Mouse (Mus musculus): ENCODE results near the gene 4930430F08Rik. TPM values are rescaled to one million over a fixed set of nuclear protein-coding genes. Genes with fewer than 3 reads are reported as not detected.

The 4930430F08Rik gene
- polyA plus RNA-seq (2015; fragmentation: Nextera tagmentation; extraction: Ambion mirVana), result 13.7 and 14.3 TPM in 2 replicates

- ATAC-seq (ENCODE audit: low FRiP score, low read depth), result no peak
- Histone ChIP-seq H3K36me3 (no peaks in the 10 kb centered on the region), H3K27me3 (no peaks in the 10 kb centered on the region), H3K4me2 (peak within 1 kb of the TSS; percentile 61), H3K9me3 (no peaks in the 10 kb centered on the region), H3K4me3 (peak within 1 kb of the TSS; percentile 87), H3K27ac (replicated peaks) (no peak within 1 kb of the TSS), H3K9ac (peak within 1 kb of the TSS; percentile 85), H3K4me1 (replicated peaks) (peaks cover 10% of the 10 kb centered on the region)
- 72% methylated on average over 1 of the region's 1 CpGs for WGBS
Measured at GRCm38 (mm10) chr10:100590323-100590722, at the start of gene 4930430F08Rik, which contains the start of gene 1700017N19Rik. Gene 4930430F08Rik (minus strand): TSS chr10:100590423. Gene 1700017N19Rik (plus strand): TSS chr10:100590484.

GRCm38 (mm10) chr10:100629762-100630438, 39.7 kb upstream of the 4930430F08Rik start:
- peak overlapping the region; percentile 17; the same call in 1 of the 2 replicates for H3K4me3 ChIP-seq
- H3K27ac ChIP-seq (replicated peaks), result peak overlapping the region; percentile 76
- H3K36me3 ChIP-seq, result no peaks in the 10 kb centered on the region
- H3K27me3 ChIP-seq, result no peaks in the 10 kb centered on the region
- WGBS, result 24% methylated on average over 20 of the region's 20 CpGs
- ATAC-seq (ENCODE audit: low FRiP score, low read depth), result peak; percentile 71; the same call in 1 of the 2 replicates
- H3K9ac ChIP-seq, result peak overlapping the region; percentile 33; the same call in 1 of the 2 replicates
- H3K9me3 ChIP-seq, result no peaks in the 10 kb centered on the region
- H3K4me2 ChIP-seq, result peak overlapping the region; percentile 45
- H3K4me1 ChIP-seq (replicated peaks), result peaks cover 3% of the 10 kb centered on the region; the same call in 1 of the 2 replicates

- Histone ChIP-seq H3K36me3 (no peaks in the 10 kb centered on the region), H3K4me2 (no peak overlapping the region), H3K27me3 (no peaks in the 10 kb centered on the region), H3K27ac (replicated peaks) (no peak overlapping the region), H3K4me3 (no peak overlapping the region), H3K4me1 (replicated peaks) (no peaks in the 10 kb centered on the region), H3K9me3 (no peaks in the 10 kb centered on the region), H3K9ac (no peak overlapping the region)
- 89% methylated on average over 3 of the region's 3 CpGs for WGBS
- no peak for ATAC-seq (ENCODE audit: low FRiP score, low read depth)
Measured at GRCm38 (mm10) chr10:100622494-100622893, 32.3 kb upstream of the 4930430F08Rik start.

GRCm38 (mm10) chr10:100620040-100620439, 29.8 kb upstream of the 4930430F08Rik start:
- Histone ChIP-seq H3K4me2 (no peak overlapping the region), H3K36me3 (no peaks in the 10 kb centered on the region), H3K4me1 (replicated peaks) (no peaks in the 10 kb centered on the region), H3K9ac (no peak overlapping the region), H3K27me3 (no peaks in the 10 kb centered on the region), H3K27ac (replicated peaks) (no peak overlapping the region), H3K9me3 (no peaks in the 10 kb centered on the region), H3K4me3 (no peak overlapping the region)
- 97% methylated on average over 12 of the region's 12 CpGs for WGBS
- ATAC-seq (ENCODE audit: low FRiP score, low read depth), result no peak

- H3K4me1 ChIP-seq (replicated peaks), result no peaks in the 10 kb centered on the region
- no peak overlapping the region for H3K4me2 ChIP-seq
- ATAC-seq (ENCODE audit: low FRiP score, low read depth), result no peak
- H3K9me3 ChIP-seq, result no peaks in the 10 kb centered on the region
- H3K27me3 ChIP-seq, result no peaks in the 10 kb centered on the region
- no peaks in the 10 kb centered on the region for H3K36me3 ChIP-seq
- H3K4me3 ChIP-seq, result no peak overlapping the region
- 94% methylated on average over 7 of the region's 7 CpGs for WGBS
- no peak overlapping the region for H3K27ac ChIP-seq (replicated peaks)
- H3K9ac ChIP-seq, result no peak overlapping the region
Measured at GRCm38 (mm10) chr10:100619474-100619873, 29.3 kb upstream of the 4930430F08Rik start.

- WGBS, result 71% methylated on average over 6 of the region's 6 CpGs
- no peak overlapping the region for H3K9ac ChIP-seq
Measured at GRCm38 (mm10) chr10:100617233-100617903, 27.1 kb upstream of the 4930430F08Rik start.

GRCm38 (mm10) chr10:100604254-100604653, 14.0 kb upstream of the 4930430F08Rik start:
- Histone ChIP-seq H3K4me3 (no peak overlapping the region), H3K4me1 (replicated peaks) (no peaks in the 10 kb centered on the region), H3K4me2 (no peak overlapping the region), H3K27me3 (no peaks in the 10 kb centered on the region), H3K27ac (replicated peaks) (no peak overlapping the region), H3K9ac (no peak overlapping the region), H3K9me3 (no peaks in the 10 kb centered on the region), H3K36me3 (no peaks in the 10 kb centered on the region)
- peak; percentile 83; the same call in 1 of the 2 replicates for ATAC-seq (ENCODE audit: low FRiP score, low read depth)
- WGBS, result 70% methylated on average over 2 of the region's 2 CpGs

More at GRCm38 (mm10) chr10:100617233-100617903, 27.1 kb upstream of the 4930430F08Rik start:
- Histone ChIP-seq H3K27ac (replicated peaks) (no peak overlapping the region), H3K9me3 (no peaks in the 10 kb centered on the region), H3K27me3 (no peaks in the 10 kb centered on the region), H3K4me3 (no peak overlapping the region), H3K4me2 (no peak overlapping the region), H3K4me1 (replicated peaks) (no peaks in the 10 kb centered on the region), H3K36me3 (no peaks in the 10 kb centered on the region)
- ATAC-seq (ENCODE audit: low FRiP score, low read depth), result no peak

- Histone ChIP-seq H3K27ac (replicated peaks) (no peak overlapping the region), H3K9ac (no peak overlapping the region), H3K4me2 (no peak overlapping the region), H3K27me3 (no peaks in the 10 kb centered on the region), H3K4me1 (replicated peaks) (no peaks in the 10 kb centered on the region), H3K9me3 (no peaks in the 10 kb centered on the region), H3K4me3 (no peak overlapping the region), H3K36me3 (no peaks in the 10 kb centered on the region)
- WGBS, result 70% methylated on average over 9 of the region's 9 CpGs
- no peak for ATAC-seq (ENCODE audit: low FRiP score, low read depth)
Measured at GRCm38 (mm10) chr10:100603511-100603910, 13.3 kb upstream of the 4930430F08Rik start.

- Histone ChIP-seq H3K9ac (no peak overlapping the region), H3K4me3 (no peak overlapping the region), H3K36me3 (no peaks in the 10 kb centered on the region), H3K4me2 (no peak overlapping the region), H3K27me3 (no peaks in the 10 kb centered on the region), H3K4me1 (replicated peaks) (no peaks in the 10 kb centered on the region), H3K9me3 (no peaks in the 10 kb centered on the region), H3K27ac (replicated peaks) (no peak overlapping the region)
- 80% methylated on average over 3 of the region's 3 CpGs for WGBS
- ATAC-seq (ENCODE audit: low FRiP score, low read depth), result no peak
Measured at GRCm38 (mm10) chr10:100598339-100598738, 8.1 kb upstream of the 4930430F08Rik start.

- WGBS, result under 1% methylated on average over 31 of the region's 31 CpGs
- peak; percentile 98 for ATAC-seq (ENCODE audit: low FRiP score, low read depth)
- Histone ChIP-seq H3K9me3 (no peaks in the 10 kb centered on the region), H3K4me3 (peak overlapping the region; percentile 87), H3K27ac (replicated peaks) (peak overlapping the region; percentile 89), H3K9ac (peak overlapping the region; percentile 85), H3K4me1 (replicated peaks) (peaks cover 10% of the 10 kb centered on the region), H3K27me3 (no peaks in the 10 kb centered on the region), H3K4me2 (peak overlapping the region; percentile 61), H3K36me3 (peaks cover 3% of the 10 kb centered on the region; the same call in 1 of the 2 replicates)
Measured at GRCm38 (mm10) chr10:100588932-100589388, 1.3 kb downstream of the 4930430F08Rik start.

- 42% methylated on average over 7 of the region's 7 CpGs for WGBS
- Histone ChIP-seq H3K9ac (peak overlapping the region; percentile 85), H3K4me2 (peak overlapping the region; percentile 61), H3K27me3 (no peaks in the 10 kb centered on the region), H3K9me3 (no peaks in the 10 kb centered on the region), H3K36me3 (peaks cover 3% of the 10 kb centered on the region; the same call in 1 of the 2 replicates), H3K4me3 (peak overlapping the region; percentile 87), H3K27ac (replicated peaks) (peak overlapping the region; percentile 89), H3K4me1 (replicated peaks) (peaks cover 10% of the 10 kb centered on the region)
- ATAC-seq (ENCODE audit: low FRiP score, low read depth), result peak; percentile 16
Measured at GRCm38 (mm10) chr10:100588524-100588923, 1.7 kb downstream of the 4930430F08Rik start.

- Histone ChIP-seq H3K4me2 (no peak overlapping the region), H3K27ac (replicated peaks) (no peak overlapping the region), H3K4me1 (replicated peaks) (peaks cover 10% of the 10 kb centered on the region), H3K9me3 (no peaks in the 10 kb centered on the region), H3K36me3 (peaks cover 3% of the 10 kb centered on the region; the same call in 1 of the 2 replicates), H3K27me3 (no peaks in the 10 kb centered on the region), H3K4me3 (no peak overlapping the region), H3K9ac (no peak overlapping the region)
- ATAC-seq (ENCODE audit: low FRiP score, low read depth), result no peak
- 85% methylated on average over 3 of the region's 3 CpGs for WGBS
Measured at GRCm38 (mm10) chr10:100584178-100584577, 6.0 kb downstream of the 4930430F08Rik start.

Measured in hindbrain, embryonic 15.5 days (tissue).